Mouse (Mus musculus) hindbrain, embryonic 10.5 days (tissue): ENCODE measurements at regions not wholly inside any gene's neighbourhood (a gene's known extent, or its start where the extent isn't known, plus 50 kb on each side); places are given as distances from the start of the nearest gene placed in this dataset.

Source experiments
- DNase-seq: peaks from one replicate; pipeline ENCODE4 v3.0.0-alpha.2; 2017; ENCODE audit warnings: low spot score
- H3K27ac ChIP-seq: fragments of 300-500 bp; sonication (generic); 2 replicates; pipeline ENCODE4 v1.5.1; 2016; ENCODE audit warnings: mild to moderate bottlenecking, moderate library complexity
- H3K27me3 ChIP-seq: fragments of 300-500 bp; sonication (generic); 2 replicates; pipeline ENCODE4 v1.6.1; 2016; ENCODE audit warnings: mild to moderate bottlenecking; ENCODE audit not compliant: poor library complexity, insufficient read depth, severe bottlenecking
- H3K36me3 ChIP-seq: fragments of 300-500 bp; sonication (generic); 2 replicates; pipeline ENCODE4 v1.6.1; 2016; ENCODE audit warnings: mild to moderate bottlenecking, moderate library complexity
- H3K4me1 ChIP-seq: fragments of 300-500 bp; sonication (generic); replicated peaks from 2 replicates; pipeline ENCODE4 v1.6.1; 2016; ENCODE audit warnings: mild to moderate bottlenecking
- H3K4me3 ChIP-seq: fragments of 300-500 bp; sonication (generic); 2 replicates; pipeline ENCODE4 v1.5.1; 2016; ENCODE audit warnings: mild to moderate bottlenecking, moderate library complexity
- H3K9me3 ChIP-seq: fragments of 300-500 bp; sonication (generic); 2 replicates; pipeline ENCODE4 v1.6.1; 2016; ENCODE audit warnings: mild to moderate bottlenecking, moderate library complexity
- WGBS: fragments of 180-500 bp; shearing (Covaris S2); methylation state at CpG from one replicate; pipeline ENCODE4 v1.1.7; 2016; 5-methylcytosine and 5-hydroxymethylcytosine counted together

DNA sequence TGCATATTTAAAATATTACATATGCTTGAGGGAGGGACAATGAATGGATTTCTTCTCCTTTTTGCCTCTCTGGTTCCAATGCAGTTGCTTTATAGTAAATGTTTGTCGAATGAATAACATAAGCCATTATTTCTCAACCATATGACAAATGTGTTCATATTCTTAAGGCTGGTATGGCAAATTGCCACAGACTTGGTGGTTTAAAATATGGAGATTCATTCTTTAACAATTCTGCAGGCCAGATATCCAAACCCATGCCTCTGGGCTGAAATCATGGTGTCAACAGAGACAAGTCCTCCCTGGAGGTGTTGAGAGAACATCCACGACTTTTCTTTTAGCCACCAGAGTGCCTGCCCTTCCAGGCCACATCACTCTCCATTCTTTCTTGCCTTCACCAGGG lies 193.4 kb downstream of the Ttc8 start:
- H3K27ac ChIP-seq, result no peak overlapping the region
- H3K4me3 ChIP-seq, result no peak overlapping the region
- H3K9me3 ChIP-seq, result peaks cover 5% of the 10 kb centered on the region
- H3K27me3 ChIP-seq, result no peaks in the 10 kb centered on the region
- H3K36me3 ChIP-seq, result no peaks in the 10 kb centered on the region
- DNase-seq, result no peak
- WGBS, result 87% methylated on average over 2 of the region's 2 CpGs
- H3K4me1 ChIP-seq, result peaks cover 5% of the 10 kb centered on the region; the same call in 1 of the 2 replicates

DNA sequence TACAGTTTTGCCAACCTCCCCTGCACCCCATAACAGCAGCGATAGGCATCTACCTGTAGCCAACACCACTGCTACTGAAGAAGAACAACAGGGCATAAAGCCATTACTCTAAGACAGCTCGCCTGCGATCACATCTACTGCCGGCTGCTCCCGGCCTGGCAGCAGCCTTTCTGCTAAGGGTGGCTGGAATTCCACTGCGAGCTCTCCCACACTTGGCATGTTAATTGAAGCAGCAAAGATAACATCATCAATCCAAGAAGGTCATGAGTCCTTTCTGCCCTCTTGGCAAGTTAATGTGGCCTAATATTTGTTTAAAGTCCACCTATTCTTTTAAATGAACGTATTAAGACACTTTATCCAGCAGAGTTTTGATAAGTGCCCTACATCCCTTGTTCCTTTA lies 196.1 kb downstream of the Ttc8 start:
- WGBS, result 69% methylated on average over 7 of the region's 7 CpGs
- peaks cover 7% of the 10 kb centered on the region for H3K9me3 ChIP-seq
- no peak for DNase-seq

DNA sequence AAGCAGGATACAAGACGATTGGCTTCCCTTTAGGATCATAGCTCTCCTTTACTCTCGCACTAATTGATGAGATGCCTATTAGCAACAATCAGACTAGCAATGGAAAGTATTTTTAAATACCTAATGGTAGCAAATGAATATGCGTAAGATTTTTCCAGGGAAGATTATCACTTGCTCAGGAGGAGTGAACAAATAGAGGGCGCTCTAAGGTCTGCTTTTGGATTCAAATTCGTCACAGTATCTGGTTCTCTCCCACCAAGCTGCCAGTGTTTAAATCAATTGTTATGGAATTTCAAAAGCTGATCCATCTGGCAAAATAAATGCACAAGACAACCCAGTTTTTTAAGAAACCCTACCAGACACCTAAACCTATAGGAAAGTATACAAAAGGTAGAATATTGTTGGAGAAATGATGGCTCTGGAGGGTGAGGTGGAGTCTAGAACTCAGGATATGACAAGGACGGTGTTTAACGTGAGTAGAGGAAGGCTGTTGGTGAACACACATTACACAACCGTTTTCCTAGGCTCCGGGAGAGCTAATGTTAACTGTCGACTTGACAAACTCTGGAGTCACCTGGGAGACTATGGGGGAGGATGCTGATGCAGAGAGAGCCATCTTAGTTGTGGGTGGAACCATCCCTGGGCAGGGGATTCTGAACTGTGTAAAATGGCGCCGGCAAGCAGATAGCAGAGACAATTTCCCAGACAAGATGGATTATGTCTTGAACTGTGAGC lies 198.2 kb downstream of the Ttc8 start:
- H3K9me3 ChIP-seq, result peaks cover 7% of the 10 kb centered on the region
- H3K4me3 ChIP-seq, result no peak overlapping the region
- peaks cover 5% of the 10 kb centered on the region; the same call in 1 of the 2 replicates for H3K27me3 ChIP-seq
- 91% methylated on average over 12 of the region's 12 CpGs for WGBS
- DNase-seq, result no peak
- H3K27ac ChIP-seq, result no peak overlapping the region
- H3K4me1 ChIP-seq, result peaks cover 20% of the 10 kb centered on the region
- no peaks in the 10 kb centered on the region for H3K36me3 ChIP-seq

More for the DNA sequence above, 196.1 kb downstream of the Ttc8 start:
- Histone ChIP-seq H3K36me3 (no peaks in the 10 kb centered on the region), H3K27me3 (peaks cover 5% of the 10 kb centered on the region; the same call in 1 of the 2 replicates), H3K4me3 (no peak overlapping the region), H3K4me1 (peaks cover 20% of the 10 kb centered on the region), H3K27ac (no peak overlapping the region)

DNA sequence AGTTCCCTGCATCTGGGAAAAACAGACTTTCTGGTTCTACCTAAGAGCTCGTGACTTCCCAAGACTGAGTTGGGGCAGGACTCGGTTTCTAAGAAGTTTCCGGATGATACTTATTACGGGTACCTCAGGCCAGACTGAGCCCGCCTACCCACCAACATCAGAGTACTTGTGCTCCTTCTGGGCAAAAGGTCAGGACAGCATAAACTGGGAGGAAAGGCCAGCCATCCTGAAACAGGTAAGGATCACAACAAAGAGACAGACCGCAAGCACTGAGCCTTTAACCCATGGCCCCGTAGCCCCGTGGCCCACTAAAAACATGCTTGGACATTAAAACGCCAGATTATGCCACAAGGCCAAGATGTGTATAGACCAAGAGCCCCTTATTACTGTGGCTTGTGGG lies 199.6 kb downstream of the Ttc8 start:
- H3K27me3 ChIP-seq, result peaks cover 5% of the 10 kb centered on the region; the same call in 1 of the 2 replicates
- DNase-seq, result no peak
- H3K4me1 ChIP-seq, result peaks cover 20% of the 10 kb centered on the region
- 70% methylated on average over 9 of the region's 9 CpGs for WGBS
- H3K27ac ChIP-seq, result 0 out of 2 replicates have a peak overlapping the region, but pooled peaks have one; percentile 16
- peaks cover 7% of the 10 kb centered on the region for H3K9me3 ChIP-seq
- H3K36me3 ChIP-seq, result no peaks in the 10 kb centered on the region
- no peak overlapping the region for H3K4me3 ChIP-seq

DNA sequence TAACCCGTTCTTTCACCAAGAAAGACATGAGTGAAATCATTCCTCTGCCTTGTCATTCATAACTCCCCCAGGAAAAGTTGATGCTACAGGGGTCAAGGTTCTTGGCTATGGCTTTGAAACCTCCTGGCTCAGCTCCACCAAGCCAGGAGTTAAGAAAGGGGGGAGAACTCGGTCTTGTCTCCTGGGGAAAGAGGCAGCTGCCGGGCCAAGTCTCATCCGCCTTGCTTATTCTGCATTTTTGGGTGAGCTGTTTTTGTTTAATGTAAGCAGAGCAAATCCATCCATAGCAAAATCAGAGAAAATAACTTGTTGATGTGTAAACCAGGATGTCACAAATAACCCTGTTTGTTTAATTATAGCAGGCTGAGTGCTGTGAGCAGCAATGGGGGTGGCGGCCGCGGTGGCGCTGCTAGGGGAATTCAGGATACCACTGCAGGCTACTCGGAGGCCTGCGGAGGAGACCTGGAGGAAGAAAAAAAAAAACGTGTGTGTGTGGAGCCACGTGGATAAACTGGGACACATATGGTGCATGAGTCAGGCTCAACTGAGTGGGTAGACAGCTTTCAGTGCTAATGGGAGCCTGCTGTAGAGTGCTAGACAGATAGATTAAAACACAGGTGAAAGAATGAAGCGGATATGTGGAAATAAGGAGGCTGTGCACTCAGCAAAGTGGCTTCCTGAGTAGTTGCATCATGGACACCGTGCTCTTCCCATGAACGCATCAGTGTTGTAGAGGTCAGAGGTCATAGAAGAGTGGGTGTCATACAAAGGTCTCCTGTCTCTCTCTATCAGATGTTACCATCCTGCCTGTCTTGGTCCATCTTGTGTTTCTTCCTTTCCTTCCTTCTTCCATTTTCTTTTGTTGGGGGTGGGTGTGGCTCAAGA lies 203.5 kb downstream of the Ttc8 start:
- peaks cover 1% of the 10 kb centered on the region for H3K9me3 ChIP-seq
- no peak for DNase-seq
- no peak overlapping the region for H3K27ac ChIP-seq
- H3K36me3 ChIP-seq, result no peaks in the 10 kb centered on the region
- H3K27me3 ChIP-seq, result peaks cover 5% of the 10 kb centered on the region; the same call in 1 of the 2 replicates
- H3K4me3 ChIP-seq, result no peak overlapping the region
- H3K4me1 ChIP-seq, result peaks cover 15% of the 10 kb centered on the region
- WGBS, result 83% methylated on average over 15 of the region's 15 CpGs

DNA sequence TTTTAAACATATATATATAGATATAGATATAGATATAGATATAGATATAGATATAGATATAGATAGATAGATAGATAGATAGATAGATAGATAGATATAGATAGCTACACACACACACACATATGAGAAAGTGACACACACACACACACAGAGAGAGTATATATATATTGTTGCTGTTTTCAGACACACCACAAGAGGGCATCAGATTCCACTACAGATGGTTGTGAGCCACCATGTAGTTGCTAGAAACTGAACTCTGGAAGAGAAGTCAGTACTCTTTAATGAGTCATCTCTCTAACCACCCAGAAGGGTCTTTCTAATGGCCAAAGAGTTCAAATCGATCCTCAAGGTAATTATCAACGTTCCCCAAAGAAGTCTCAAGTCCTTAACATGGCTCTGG lies 205.8 kb downstream of the Ttc8 start:
- Histone ChIP-seq H3K4me3 (no peak overlapping the region), H3K27ac (no peak overlapping the region), H3K4me1 (no peaks in the 10 kb centered on the region), H3K27me3 (no peaks in the 10 kb centered on the region), H3K36me3 (no peaks in the 10 kb centered on the region), H3K9me3 (no peaks in the 10 kb centered on the region)
- DNase-seq, result no peak
- 91% methylated on average over 2 of the region's 2 CpGs for WGBS
